Mouse (Mus musculus) gastrocnemius, adult 2 months (tissue): ENCODE data around the gene Gm17655. TPM values are rescaled to one million over a fixed set of nuclear protein-coding genes. Genes with fewer than 3 reads are reported as not detected.

Experiments used
- DNase-seq: peaks from one replicate; pipeline ENCODE4 v3.0.0; 2022
- H3K27ac ChIP-seq: fragments of 200-600 bp; 2 replicates; pipeline ENCODE4 v1.8.1; 2022; ENCODE audit warnings: mild to moderate bottlenecking
- H3K4me3 ChIP-seq: fragments of 200-600 bp; 2 replicates; pipeline ENCODE4 v1.8.1; 2022; ENCODE audit warnings: mild to moderate bottlenecking, moderate library complexity
- CTCF ChIP-seq: fragments of 200-600 bp; IDR thresholded peaks from 2 replicates; pipeline ENCODE4 v1.8.1; 2022; ENCODE audit warnings: antibody characterized with exemption, mild to moderate bottlenecking, moderate library complexity
- intact Hi-C: fragments of 180-260 bp; cut with DNase I; formaldehyde crosslinking; loops from one replicate; pipeline ENCODE4 v1.15.1; 2025
- total RNA-seq, 2 experiments: library from RNA; stranded (reverse); gene quantifications; 2 replicates each; pipeline ENCODE4 v1.2.3; 2021

Gm17655 gene
- total RNA-seq, 2 experiments from 2014 or later = 1.4 to 1.5 TPM

- no peak for TF ChIP-seq CTCF
- no peak overlapping the region for H3K27ac ChIP-seq
- peak; percentile 39 for DNase-seq
- H3K4me3 ChIP-seq = peak overlapping the region; percentile 61
- intact Hi-C loops = loop anchor here (10.0 kb wide), 1 partner anchor 547 kb away; the partner anchor contains the start of gene Crlf2
Measured at GRCm38 (mm10) chr5:110101716-110102347, 29.5 kb upstream of the Gm17655 start.

- peak; percentile 37 for DNase-seq
- Histone ChIP-seq H3K4me3 (peak overlapping the region; percentile 61), H3K27ac (no peak overlapping the region)
- intact Hi-C loops = loop anchor here (10.0 kb wide), 1 partner anchor 546 kb away; the partner anchor contains the start of gene Crlf2
- TF ChIP-seq CTCF = no peak
Measured at GRCm38 (mm10) chr5:110100921-110101631, 28.8 kb upstream of the Gm17655 start.

GRCm38 (mm10) chr5:110099656-110100580 lies 27.6 kb upstream of the Gm17655 start, which contains the start of gene Plcxd1:
TSS of gene Plcxd1 (plus strand) at chr5:110099969.
- no peak for TF ChIP-seq CTCF
- H3K27ac ChIP-seq = no peak within 1 kb of the TSS
- peak within 1 kb of the TSS; percentile 61 for H3K4me3 ChIP-seq
- DNase-seq = no peak
- intact Hi-C loops = loop anchor here (10.0 kb wide), 1 partner anchor 545 kb away; the partner anchor contains the start of gene Crlf2

GRCm38 (mm10) chr5:110098991-110099477 lies 26.7 kb upstream of the Gm17655 start:
- no peak for DNase-seq
- intact Hi-C loops = no loop called here
- H3K4me3 ChIP-seq = no peak overlapping the region
- no peak for TF ChIP-seq CTCF
- no peak overlapping the region for H3K27ac ChIP-seq

GRCm38 (mm10) chr5:110094847-110095213 lies 22.5 kb upstream of the Gm17655 start:
- intact Hi-C loops = loop anchor here (5.0 kb wide), 1 partner anchor 38 kb away; no protein-coding TSS in a partner anchor
- peak overlapping the region; percentile 88 for H3K27ac ChIP-seq
- DNase-seq = no peak
- H3K4me3 ChIP-seq = peak overlapping the region; percentile 70
- TF ChIP-seq CTCF = no peak

GRCm38 (mm10) chr5:110094030-110094846 lies 21.9 kb upstream of the Gm17655 start, which contains the start of gene Gm35315:
TSS of gene Gm35315 (minus strand) at chr5:110094420.
- intact Hi-C loops = loop anchor here (5.0 kb wide), 1 partner anchor 37 kb away; no protein-coding TSS in a partner anchor
- peak; percentile 84 for DNase-seq
- TF ChIP-seq CTCF = no peak
- Histone ChIP-seq H3K4me3 (peak within 1 kb of the TSS; percentile 70), H3K27ac (peak within 1 kb of the TSS; percentile 88)

GRCm38 (mm10) chr5:110091546-110091945 lies 19.2 kb upstream of the Gm17655 start:
- no peak for TF ChIP-seq CTCF
- DNase-seq = no peak
- H3K4me3 ChIP-seq = no peak overlapping the region
- intact Hi-C loops = loop anchor here (5.0 kb wide), 1 partner anchor 34 kb away; no protein-coding TSS in a partner anchor
- H3K27ac ChIP-seq = no peak overlapping the region

GRCm38 (mm10) chr5:110086161-110086866 lies 14.0 kb upstream of the Gm17655 start:
- intact Hi-C loops = no loop called here
- Histone ChIP-seq H3K27ac (no peak overlapping the region), H3K4me3 (no peak overlapping the region)
- no peak for TF ChIP-seq CTCF
- no peak for DNase-seq

- intact Hi-C loops = no loop called here
- no peak overlapping the region for H3K27ac ChIP-seq
- no peak for DNase-seq
- no peak overlapping the region for H3K4me3 ChIP-seq
- no peak for TF ChIP-seq CTCF
Measured at GRCm38 (mm10) chr5:110082961-110083360, 10.6 kb upstream of the Gm17655 start.

- peak; percentile 88 for DNase-seq
- H3K27ac ChIP-seq = peak overlapping the region; percentile 95
- H3K4me3 ChIP-seq = peak overlapping the region; percentile 91
- intact Hi-C loops = loop anchor here (5.0 kb wide), 1 partner anchor 34 kb away; the partner anchor contains the start of gene Gm35315
- no peak for TF ChIP-seq CTCF
Measured at GRCm38 (mm10) chr5:110057637-110058408, 14.5 kb downstream of the Gm17655 start.
